Mouse (Mus musculus): ENCODE measurements around the gene Nol10.

Nol10 gene

DNA sequence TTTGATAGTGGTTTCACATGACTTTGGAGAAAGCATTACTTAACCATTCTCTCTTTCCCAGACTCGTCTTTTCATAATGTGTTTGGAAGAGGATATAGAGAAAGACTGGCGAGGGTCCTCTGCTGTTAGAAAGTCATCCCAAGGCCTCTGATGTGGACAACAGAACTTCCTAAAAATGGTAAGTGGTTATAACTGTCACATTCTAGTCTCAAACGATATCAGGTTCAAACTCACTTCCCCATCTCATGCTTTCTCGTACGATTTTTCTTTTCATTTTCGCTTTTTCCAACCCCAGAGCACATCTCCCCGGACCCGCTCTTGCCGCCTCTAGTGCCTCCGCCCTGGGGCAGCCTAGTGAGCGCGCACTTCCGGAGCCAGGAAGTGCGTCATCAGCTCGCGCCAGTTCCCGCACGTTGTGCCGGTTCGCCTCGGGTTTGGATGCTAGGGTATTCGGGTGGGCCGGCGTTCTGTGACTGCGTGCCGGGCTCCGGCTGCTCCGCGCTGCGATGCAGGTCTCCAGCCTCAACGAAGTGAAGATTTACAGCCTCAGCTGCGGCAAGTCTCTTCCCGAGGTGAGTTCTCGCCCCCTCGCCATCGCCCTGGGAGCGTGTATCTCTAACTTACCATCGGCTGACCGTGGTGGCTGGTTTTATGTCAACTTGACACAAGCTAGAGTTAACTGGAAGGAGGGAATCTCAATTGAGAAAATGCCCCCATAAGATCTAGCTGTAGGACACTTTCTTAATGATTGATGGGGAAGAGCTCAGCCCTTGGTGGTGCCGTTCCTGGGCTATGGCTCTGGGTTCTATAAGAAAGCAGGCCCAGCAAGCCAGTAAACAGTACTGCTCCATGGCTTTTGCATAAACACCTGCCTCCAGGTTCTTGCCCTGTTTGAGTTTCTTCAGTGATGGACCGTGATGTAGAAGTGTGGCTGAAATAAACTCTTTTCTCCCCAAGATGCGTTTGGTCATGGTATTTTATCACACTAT is at the start of gene Nol10:
Gene Nol10, plus strand, starts transcription at position 411 of the 989 bp plus-strand sequence.
- peak; percentile 87 for DNase-seq (ENCODE audit: inconsistent ontology term)

DNA sequence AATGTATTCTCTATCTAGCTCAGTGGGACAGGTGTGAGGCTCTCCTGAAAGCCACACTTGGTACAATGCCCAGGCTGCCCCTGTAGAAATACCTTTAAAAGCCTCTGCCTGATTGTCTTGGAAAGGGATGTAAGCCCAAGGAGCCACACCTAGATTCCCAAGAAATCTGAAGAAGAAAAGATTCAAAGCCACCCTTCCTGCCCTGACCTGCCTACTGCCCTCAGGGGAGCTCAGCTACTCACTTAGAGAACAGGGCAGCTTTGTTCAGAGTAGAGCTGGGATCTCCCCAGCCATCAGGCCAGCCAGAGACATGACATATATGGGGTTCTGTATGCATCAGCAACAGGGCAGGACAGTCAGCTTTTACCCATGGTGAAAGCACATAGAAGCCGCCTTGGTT is 48.4 kb upstream of the Nol10 start:
- no peak for DNase-seq (ENCODE audit: inconsistent ontology term)

GRCm38 (mm10) chr12:17305445-17305844 is 42.8 kb upstream of the Nol10 start:
- DNase-seq (ENCODE audit: inconsistent ontology term) = no peak

DNA sequence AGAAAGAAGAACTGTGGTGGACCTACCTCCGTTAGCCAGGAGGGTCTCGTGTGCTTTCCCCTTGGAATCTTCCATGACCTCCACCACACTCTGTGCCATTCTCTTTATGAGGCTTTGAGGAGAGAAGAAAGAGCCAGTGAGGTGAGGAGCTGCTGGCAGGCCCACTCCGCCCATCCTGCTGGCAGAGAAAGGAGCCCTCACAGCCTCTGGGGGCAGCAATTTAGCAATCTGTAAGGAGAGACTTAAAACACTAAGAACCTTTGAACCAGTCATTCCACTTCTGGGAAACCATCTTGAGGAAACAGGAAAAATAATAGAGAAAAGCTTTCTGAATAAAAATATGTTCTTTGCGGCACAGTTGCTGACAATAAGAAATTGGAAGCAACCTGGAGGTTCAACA is 40.0 kb upstream of the Nol10 start:
- DNase-seq (ENCODE audit: inconsistent ontology term) = no peak

DNA sequence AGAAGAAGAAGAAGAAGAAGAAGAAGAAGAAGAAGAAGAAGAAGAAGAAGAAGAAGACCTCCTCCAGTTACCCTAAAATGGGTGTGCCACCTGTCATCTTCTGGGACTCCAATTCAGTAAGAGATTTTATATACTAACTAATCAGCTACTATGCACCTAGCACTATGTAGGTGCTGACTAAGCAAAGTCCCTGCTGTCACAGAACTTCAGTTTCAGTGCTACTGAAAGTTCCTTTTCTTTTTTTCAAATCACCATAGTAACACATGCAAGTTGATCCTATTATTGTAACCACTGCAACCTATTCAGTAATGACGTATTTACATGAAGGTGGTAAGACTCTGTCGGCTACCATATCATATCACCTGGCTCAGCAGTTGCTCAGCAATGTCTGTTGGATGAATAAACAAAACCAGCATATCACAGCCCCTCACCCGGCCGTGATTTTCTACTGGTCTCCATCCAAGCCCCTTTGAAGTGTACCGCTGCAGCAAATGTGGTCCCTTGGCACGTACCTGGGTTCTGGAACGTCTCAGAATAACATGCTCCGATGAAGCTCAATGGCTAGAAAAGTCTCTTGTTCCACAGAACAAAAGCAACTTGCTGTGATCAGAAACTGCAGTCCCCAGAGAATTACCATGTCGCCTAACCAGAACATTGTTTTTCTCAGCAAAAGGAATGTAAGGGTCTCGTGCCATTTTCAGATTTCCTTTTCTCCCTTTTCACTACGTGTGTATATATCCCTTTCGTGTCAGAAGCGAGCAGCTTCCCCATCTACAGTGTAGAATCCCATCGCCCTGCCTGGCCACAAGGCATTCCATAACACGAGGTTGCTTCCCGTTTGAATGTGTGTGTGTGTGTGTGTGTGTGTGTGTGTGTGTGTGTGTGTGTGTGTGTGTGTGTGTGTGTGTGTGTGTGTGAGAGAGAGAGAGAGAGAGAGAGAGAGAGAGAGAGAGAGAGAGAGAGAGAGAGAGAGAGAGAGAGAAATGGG is 37.1 kb upstream of the Nol10 start:
- DNase-seq (ENCODE audit: inconsistent ontology term) = peak; percentile 18

DNA sequence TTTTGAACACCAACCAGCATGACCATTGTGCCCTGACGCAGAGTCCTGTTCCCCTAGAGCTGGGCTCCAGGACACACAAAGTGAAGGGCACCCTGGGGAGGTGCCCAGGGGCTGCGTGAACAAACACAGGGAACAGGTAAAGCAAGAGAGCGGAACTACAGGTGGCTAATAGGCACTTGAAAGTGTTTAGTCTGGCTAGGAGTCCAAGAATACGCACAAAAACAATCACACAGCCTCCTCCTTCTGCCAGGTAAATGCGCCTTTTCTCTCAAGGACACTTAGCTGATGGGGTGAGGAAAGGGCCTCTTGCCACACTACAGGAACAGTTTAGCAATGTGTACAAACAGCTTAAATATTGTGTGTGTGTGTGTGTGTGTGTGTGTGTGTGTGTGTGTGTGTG is 32.2 kb upstream of the Nol10 start:
- DNase-seq (ENCODE audit: inconsistent ontology term) = no peak

DNA sequence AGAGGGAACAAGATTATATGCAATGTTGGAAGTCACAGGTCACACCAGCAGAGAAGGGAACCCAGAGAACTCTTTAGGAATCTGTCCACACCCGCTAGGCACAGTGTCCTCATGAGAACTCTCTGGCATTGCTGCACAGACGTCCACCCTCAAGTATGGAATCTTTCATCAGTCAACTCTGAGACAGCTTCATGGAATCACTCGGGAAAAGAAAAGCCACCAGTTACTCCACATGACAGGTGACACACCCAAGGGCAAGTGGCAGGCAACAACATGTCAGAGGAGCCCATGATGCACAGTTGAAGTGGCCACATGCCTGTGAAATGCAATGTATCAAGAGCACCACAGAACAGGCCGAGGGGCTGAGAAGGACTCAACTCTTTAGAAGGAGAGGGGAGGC is 30.3 kb upstream of the Nol10 start:
- no peak for DNase-seq (ENCODE audit: inconsistent ontology term)

DNA sequence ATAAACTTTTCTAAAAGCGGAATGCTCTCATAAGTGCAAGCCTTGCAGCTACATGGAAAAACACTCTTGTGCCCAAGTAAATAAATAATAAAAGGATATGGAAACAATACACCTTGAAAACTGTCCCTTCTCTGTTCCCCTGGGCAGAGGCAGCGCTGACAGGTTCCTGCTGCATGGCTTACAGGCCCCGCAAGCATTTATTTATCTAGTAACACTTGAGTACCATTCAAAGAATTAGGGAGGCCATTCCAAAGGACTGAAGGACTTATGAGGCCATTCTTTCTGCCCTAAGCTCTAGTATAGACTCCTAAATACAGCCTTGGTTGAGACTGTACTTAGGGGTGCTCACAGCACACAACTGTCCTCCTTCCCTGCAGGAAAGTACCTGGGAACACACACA is 29.8 kb upstream of the Nol10 start:
- no peak for DNase-seq (ENCODE audit: inconsistent ontology term)

- DNase-seq (ENCODE audit: inconsistent ontology term) = peak; percentile 40
Observed at GRCm38 (mm10) chr12:17324549-17325470, 23.4 kb upstream of the Nol10 start.

DNA sequence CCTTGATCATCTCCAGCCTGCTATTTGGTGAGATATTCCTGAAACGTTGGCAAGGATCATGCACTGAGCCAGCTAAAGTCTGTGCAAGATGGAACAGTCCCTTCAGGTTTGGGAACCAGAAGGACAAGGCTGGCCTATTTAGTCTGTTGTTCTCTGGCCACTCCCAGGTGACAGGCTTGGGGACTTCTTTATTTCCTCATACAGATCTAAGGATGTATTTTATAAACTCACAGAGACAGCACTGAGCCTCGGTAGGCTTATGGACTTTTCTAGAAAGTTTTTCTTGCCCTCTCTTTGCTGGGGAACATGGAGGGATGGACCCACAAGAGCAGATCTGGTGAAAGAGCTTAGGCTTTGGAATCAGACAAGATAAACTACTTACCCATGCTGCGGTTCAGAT is 19.0 kb upstream of the Nol10 start, which contains the start of gene Atp6v1c2:
Gene Atp6v1c2, minus strand, starts transcription at position 101 of the 400 bp plus-strand sequence.
- no peak for DNase-seq (ENCODE audit: inconsistent ontology term)

- no peak for DNase-seq (ENCODE audit: inconsistent ontology term)
Observed at GRCm38 (mm10) chr12:17333459-17333858, 14.8 kb upstream of the Nol10 start.

- no peak for DNase-seq (ENCODE audit: inconsistent ontology term)
Observed at GRCm38 (mm10) chr12:17338338-17338737, 9.9 kb upstream of the Nol10 start.

DNA sequence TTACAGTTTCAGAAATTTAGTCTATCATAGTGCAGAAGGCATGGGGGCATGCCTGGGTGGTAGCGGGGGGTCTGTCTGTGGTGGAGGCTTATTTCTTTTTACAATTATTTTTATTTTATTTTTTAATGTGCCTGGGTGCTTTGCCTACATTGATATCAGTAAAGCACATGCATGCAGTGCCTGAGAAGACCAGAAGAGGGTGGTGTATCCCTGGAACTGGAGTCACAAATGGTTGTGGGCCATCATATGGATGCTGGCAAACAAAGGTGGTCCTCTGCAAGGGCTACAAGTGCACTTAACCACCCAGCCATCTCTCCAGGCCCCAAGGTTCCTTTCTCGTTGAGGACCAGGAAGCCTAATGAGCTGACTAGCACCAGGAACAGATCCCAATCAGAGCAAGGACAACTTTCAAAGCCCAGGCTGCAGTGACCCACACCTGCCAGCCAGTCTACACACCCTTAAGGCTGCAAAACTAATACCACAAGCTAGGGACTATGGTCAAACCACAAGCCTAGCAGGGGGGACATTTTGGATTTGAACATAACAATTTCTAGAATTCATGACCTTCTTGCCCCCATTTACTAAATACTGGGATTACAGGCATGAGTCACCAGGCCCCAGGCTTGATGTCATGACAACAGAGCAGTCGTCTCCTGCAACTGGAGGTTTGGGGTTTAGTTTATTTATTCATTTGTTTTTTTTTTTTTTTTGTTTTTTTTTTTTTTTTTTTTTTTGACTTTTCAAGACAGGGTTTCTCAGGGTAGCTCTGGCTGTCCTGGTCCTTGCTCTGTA is 8.9 kb upstream of the Nol10 start:
- DNase-seq (ENCODE audit: inconsistent ontology term) = peak; percentile 53

GRCm38 (mm10) chr12:17347327-17348047 is 771 bp upstream of the Nol10 start:
- no peak for DNase-seq (ENCODE audit: inconsistent ontology term)

DNA sequence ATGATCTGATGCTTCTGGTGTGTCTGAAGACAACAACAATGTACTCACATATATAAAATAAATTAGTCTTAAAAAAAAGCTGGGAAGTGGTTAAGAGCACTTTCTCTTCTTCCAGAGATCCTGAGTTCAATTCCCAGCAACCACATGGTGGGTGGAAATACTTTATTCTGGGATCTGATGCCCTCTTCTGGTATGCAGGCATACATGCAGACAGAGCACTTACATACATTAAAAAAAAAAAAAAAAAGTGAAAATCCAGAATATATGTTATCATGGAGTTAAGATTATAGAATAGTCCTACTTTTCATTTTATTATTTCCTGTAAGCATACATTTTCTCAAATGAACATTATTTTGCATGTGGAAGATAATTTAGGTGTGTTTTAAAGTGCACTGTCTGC is 1.8 kb downstream of the Nol10 start:
- no peak for DNase-seq (ENCODE audit: inconsistent ontology term)

DNA sequence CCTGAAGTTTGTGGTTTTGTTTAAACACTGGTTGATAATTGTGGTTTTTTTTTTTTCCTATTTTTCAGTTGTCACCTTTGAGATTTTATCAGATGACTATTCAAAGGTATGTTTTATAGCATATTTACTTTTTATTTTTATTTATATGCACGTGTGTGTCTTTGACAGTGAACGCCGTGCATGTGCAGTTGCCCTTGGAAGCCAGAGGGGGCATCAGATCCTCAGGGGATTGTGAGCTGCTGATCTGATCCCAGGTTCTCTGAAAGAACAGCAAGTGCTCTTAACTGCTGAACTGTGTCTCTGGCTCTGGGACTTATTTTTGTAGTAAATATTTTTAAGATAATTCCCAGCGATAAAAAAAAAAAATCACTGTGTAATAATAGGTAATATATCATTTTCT is 8.6 kb downstream of the Nol10 start:
- DNase-seq (ENCODE audit: inconsistent ontology term) = no peak

GRCm38 (mm10) chr12:17357795-17358194 is 9.5 kb downstream of the Nol10 start:
- no peak for DNase-seq (ENCODE audit: inconsistent ontology term)

GRCm38 (mm10) chr12:17358981-17359380 is 10.7 kb downstream of the Nol10 start:
- no peak for DNase-seq (ENCODE audit: inconsistent ontology term)

- no peak for DNase-seq (ENCODE audit: inconsistent ontology term)
Observed at GRCm38 (mm10) chr12:17360104-17360503, 11.8 kb downstream of the Nol10 start.

- DNase-seq (ENCODE audit: inconsistent ontology term) = no peak
Observed at GRCm38 (mm10) chr12:17360650-17361049, 12.4 kb downstream of the Nol10 start.
